Mouse (Mus musculus) brain, embryonic 14.5 days (tissue): ENCODE measurements around the gene Zfp93. TPM values are rescaled to one million over a fixed set of nuclear protein-coding genes. Genes with fewer than 3 reads are reported as not detected.

Source experiments
- DNase-seq: peaks from one replicate; pipeline ENCODE4 v3.0.0-alpha.2; 2011; ENCODE audit warnings: low read depth
- CTCF ChIP-seq: fragments of 200-500 bp; IDR thresholded peaks from 2 replicates; pipeline ENCODE4 v1.5.1; 2012; ENCODE audit warnings: inconsistent platforms, mild to moderate bottlenecking, moderate library complexity, borderline replicate concordance; ENCODE audit not compliant: insufficient read depth, insufficient read length; ENCODE audit errors: extremely low read depth
- POLR2A ChIP-seq: fragments of 200-500 bp; IDR thresholded peaks from 2 replicates; pipeline ENCODE4 v1.6.1; 2012; ENCODE audit warnings: mild to moderate bottlenecking, inconsistent platforms, borderline replicate concordance; ENCODE audit not compliant: poor library complexity, insufficient read depth, insufficient read length, severe bottlenecking; ENCODE audit errors: extremely low read depth
- polyA plus RNA-seq: library from polyadenylated mRNA; depleted of rRNA; stranded (reverse); fragments of >200 nt; gene quantifications from 2 replicates; pipeline ENCODE4 v1.2.3, GENCODE M21; 2012; rRNA removed

Zfp93 gene
- polyA plus RNA-seq, result 6.9 and 7.4 TPM in 2 replicates

- peak; percentile 96 for DNase-seq
- TF ChIP-seq CTCF, result no peak
- TF ChIP-seq POLR2A, result peak; percentile 54; the same call in 1 of the 2 replicates
These were observed at the start of gene Zfp93 for GRCm38 (mm10) chr7:24270288-24270672. Gene Zfp93, plus strand, starts transcription at chr7:24270420.

DNA sequence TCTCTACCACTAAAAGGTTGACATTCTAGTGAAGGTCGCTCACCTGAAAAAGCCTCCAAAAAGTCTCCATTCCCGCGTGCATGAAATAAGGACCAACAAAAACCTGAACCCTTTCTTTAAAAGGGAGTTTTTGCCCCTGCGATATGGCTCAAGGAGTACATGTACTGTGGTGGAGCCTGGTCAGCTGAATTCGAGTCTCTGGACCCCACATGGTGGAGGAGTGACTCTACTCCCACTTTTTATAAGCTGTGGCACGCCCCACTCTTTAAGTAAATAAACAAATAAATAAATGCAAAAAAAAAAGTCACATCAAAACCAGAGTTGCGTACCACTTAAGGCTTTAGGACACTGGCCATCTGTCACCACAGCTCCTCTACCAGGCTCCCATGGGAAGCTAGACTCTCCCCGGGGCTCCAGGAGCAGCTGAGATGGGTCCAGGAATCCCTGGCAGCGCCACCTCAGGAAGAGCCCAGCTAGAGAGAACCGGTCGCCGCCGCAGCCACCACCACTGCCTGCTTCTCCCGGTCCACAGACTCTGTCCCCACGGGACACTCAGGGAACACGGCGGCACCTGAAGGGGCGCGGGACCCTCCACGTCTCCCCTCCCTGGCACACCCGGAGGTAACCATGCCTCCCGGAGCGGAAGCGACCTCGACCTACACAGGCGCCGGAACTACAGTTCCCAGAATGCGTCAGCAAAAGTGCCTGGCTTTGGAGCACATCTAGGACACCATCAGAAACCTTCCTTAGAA, 33.0 kb upstream of the Zfp93 start, which contains the start of gene Zfp109:
Zfp109 (minus strand) TSS at position 521 of the 752 bp plus-strand sequence.
- TF ChIP-seq CTCF (no peak), POLR2A (peak; percentile 38; the same call in 1 of the 2 replicates)
- DNase-seq, result peak; percentile 86

DNA sequence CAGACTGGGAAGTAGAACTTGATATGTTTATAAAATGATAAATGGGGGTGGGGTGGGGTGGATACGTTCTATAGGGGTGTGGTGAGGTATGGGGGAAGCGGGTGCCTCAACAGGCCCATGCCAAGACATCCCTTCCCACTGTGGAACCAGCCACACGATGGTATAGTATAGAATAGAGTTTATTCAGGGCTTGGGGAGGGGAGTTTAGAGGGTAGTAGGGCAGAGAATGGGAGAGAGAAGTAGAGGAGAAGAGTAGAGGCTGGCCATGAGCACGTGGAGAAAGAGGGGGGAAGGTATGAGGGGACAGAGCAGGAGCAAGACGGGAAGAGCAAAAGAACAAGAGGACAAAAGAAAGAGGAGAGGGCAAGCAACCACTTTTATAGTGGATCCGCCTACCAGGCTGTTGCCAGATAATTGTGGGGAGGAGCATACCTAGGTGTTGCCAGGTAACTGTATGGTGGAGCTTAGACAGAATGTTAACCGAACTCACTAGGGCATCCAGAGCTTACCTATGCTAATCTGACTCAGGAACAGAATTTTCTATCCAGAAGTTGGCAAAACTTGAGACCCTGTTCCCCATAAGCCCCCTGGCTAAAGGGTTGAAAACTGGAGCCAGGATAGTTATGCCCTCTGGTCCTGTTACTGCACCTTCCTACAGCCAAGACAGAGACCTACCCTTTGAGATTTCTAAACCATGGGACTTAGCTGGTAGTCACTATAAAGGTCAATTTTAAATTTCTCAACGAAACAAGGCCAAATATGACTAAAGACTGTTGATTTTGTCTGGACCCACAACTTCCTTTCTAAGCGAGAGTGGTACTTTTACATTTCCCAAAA, 16.2 kb upstream of the Zfp93 start:
- no peak for TF ChIP-seq CTCF
- DNase-seq, result no peak

GRCm38 (mm10) chr7:24254633-24255474, 15.4 kb upstream of the Zfp93 start, which contains the start of gene Zfp108:
Gene Zfp108, plus strand, starts transcription at chr7:24254794.
- TF ChIP-seq POLR2A (peak; percentile 51; the same call in 1 of the 2 replicates), CTCF (no peak)
- DNase-seq, result peak; percentile 97

DNA sequence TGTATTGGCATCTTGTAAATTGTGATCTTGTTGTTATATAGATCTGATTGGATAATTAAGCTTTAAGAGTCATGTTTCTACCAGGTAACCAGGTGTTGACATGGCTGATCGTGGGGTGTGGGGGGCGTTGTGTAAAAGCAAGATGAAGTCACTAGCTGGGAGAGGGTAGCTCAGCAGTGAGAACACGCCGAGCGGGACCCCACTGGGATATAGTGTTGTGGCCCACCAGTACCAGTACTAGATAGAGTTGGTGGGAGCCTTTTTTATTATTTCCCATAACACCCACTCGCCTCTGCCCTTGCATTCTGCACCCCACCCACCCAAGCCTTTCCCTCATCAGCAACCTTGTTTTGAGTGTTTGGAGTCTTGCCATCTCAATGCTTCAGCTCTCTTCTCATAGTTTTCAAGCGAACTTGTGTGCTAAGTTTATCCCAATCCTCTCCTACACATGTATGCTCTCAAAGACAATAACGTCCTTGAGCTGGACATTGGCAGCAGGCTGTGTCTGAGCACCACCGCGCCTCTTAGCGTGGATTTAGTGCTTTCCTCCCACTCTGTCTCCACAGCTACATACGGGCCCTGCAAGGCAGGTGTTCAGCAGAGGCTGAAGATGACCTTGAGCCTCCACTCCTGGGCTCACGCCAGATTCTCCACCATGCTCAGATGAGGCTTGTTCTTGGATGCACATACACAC, 10.8 kb upstream of the Zfp93 start:
- TF ChIP-seq CTCF (no peak), POLR2A (no peak)
- DNase-seq, result no peak

- DNase-seq, result no peak
- TF ChIP-seq POLR2A (no peak), CTCF (no peak)
These were observed 10.3 kb upstream of the Zfp93 start for GRCm38 (mm10) chr7:24260000-24260312.

- no peak for TF ChIP-seq POLR2A
- TF ChIP-seq CTCF, result no peak
- DNase-seq, result peak; percentile 35
These were observed 1.8 kb upstream of the Zfp93 start for GRCm38 (mm10) chr7:24268176-24269155.

- no peak for TF ChIP-seq POLR2A
- TF ChIP-seq CTCF, result no peak
- no peak for DNase-seq
These were observed 964 bp upstream of the Zfp93 start for GRCm38 (mm10) chr7:24269256-24269655.

- no peak for DNase-seq
These were observed 443 bp upstream of the Zfp93 start for GRCm38 (mm10) chr7:24269667-24270287.

More at GRCm38 (mm10) chr7:24269667-24270287, 443 bp upstream of the Zfp93 start:
- no peak for TF ChIP-seq CTCF
- no peak for TF ChIP-seq POLR2A
